Comparison of ENCODE assay signal across 26 mouse cellular contexts in genomic region chr8:99544102-99544501, GRCm38 (mm10).
"Had no signal": no experiment of that assay in that cellular context is flagged by ENCODE, and none has a peak within 500 bp of the region (broad histone marks: within the 10 kb centered on the region; RNA-seq: fewer than 3 reads in every experiment).

No protein-coding gene starts in this region.

- H3K4me3 ChIP-seq: embryonic facial prominence, embryonic 10.5 days; embryonic facial prominence, embryonic 12.5 days; embryonic facial prominence, embryonic 13.5 days; embryonic facial prominence, embryonic 15.5 days; erythroblast, embryonic 14.5 days; forebrain, embryonic 10.5 days; forebrain, embryonic 12.5 days; forebrain, embryonic 13.5 days; forebrain, embryonic 15.5 days; gastrocnemius, adult 2 months; heart, adult 2 months; heart, embryonic 10.5 days had no signal

- H3K9me3 ChIP-seq: embryonic facial prominence, embryonic 10.5 days; embryonic facial prominence, embryonic 12.5 days; embryonic facial prominence, embryonic 13.5 days; embryonic facial prominence, embryonic 15.5 days; forebrain, embryonic 10.5 days; forebrain, embryonic 12.5 days; forebrain, embryonic 13.5 days; heart, embryonic 10.5 days had no signal

- H3K27ac ChIP-seq: embryonic facial prominence, embryonic 10.5 days; embryonic facial prominence, embryonic 12.5 days; embryonic facial prominence, embryonic 13.5 days; embryonic facial prominence, embryonic 15.5 days; forebrain, embryonic 10.5 days; forebrain, embryonic 12.5 days; forebrain, embryonic 13.5 days; forebrain, embryonic 15.5 days; gastrocnemius, adult 2 months; heart, adult 2 months; heart, embryonic 10.5 days had no signal

- H3K27me3 ChIP-seq: embryonic facial prominence, embryonic 12.5 days; embryonic facial prominence, embryonic 13.5 days; embryonic facial prominence, embryonic 15.5 days; forebrain, embryonic 12.5 days; forebrain, embryonic 13.5 days; forebrain, embryonic 15.5 days had no signal

- H3K4me1 ChIP-seq: embryonic facial prominence, embryonic 10.5 days; embryonic facial prominence, embryonic 12.5 days; embryonic facial prominence, embryonic 13.5 days; embryonic facial prominence, embryonic 15.5 days; forebrain, embryonic 10.5 days; forebrain, embryonic 12.5 days; forebrain, embryonic 13.5 days; forebrain, embryonic 15.5 days; heart, embryonic 10.5 days had no signal

- H3K4me2 ChIP-seq: embryonic facial prominence, embryonic 12.5 days; embryonic facial prominence, embryonic 13.5 days; embryonic facial prominence, embryonic 15.5 days; forebrain, embryonic 12.5 days; forebrain, embryonic 13.5 days; forebrain, embryonic 15.5 days had no signal

- H3K9ac ChIP-seq: embryonic facial prominence, embryonic 12.5 days; embryonic facial prominence, embryonic 13.5 days; embryonic facial prominence, embryonic 15.5 days; forebrain, embryonic 12.5 days; forebrain, embryonic 13.5 days; forebrain, embryonic 15.5 days; forebrain, postnatal 0 days had no signal

- ATAC-seq: forebrain, embryonic 13.5 days; forebrain, embryonic 14.5 days; forebrain, embryonic 15.5 days; forebrain, embryonic 16.5 days; forebrain, postnatal 0 days had no signal

- DNase-seq: cerebellum, postnatal 10 days; cerebellum, postnatal 14 days; cerebellum, postnatal 25 days; cerebellum, postnatal 36 days; embryo, embryonic 11 days; forebrain, postnatal 0 days; gastrocnemius, adult 2 months; gastrocnemius, postnatal 10 days; gastrocnemius, postnatal 14 days; gastrocnemius, postnatal 25 days; gastrocnemius, postnatal 36 days; heart, adult 11 months; heart, adult 18-20 months; heart, adult 2 months had no signal

- H3K36me3 ChIP-seq: embryonic facial prominence, embryonic 10.5 days; embryonic facial prominence, embryonic 12.5 days; embryonic facial prominence, embryonic 13.5 days; embryonic facial prominence, embryonic 15.5 days; forebrain, embryonic 10.5 days; forebrain, embryonic 12.5 days; forebrain, embryonic 15.5 days; heart, embryonic 10.5 days had no signal
